Comparison of ENCODE assay signal across 17 mouse cellular contexts in the genomic region with DNA sequence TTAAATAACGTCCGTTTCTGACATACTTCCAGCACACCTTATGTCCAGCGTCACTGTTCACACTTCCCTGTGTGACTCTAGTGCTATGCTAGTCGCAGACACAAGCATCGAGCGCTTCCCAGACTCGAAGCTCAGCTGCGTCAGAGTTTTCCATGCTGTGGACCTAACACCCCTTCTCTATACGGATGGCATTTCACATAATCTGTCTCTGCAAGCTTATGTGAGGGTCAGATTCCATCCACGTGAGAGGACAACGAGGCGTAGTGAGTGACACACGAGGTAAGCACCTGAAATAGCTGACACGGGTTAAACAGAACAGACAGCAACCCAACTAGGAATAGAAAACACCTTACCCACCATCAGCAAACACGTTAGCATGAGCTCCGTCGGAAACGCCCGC. TPM values are rescaled to one million over a fixed set of nuclear protein-coding genes. Genes with fewer than 3 reads are reported as not detected.
DNase-seq lines count a peak whose midpoint lies in the region; ATAC-seq and TF ChIP-seq lines count a peak whose summit lies in the region.
"Had no signal": no experiment of that assay in that cellular context is flagged by ENCODE, and none has a peak within 500 bp of the region (broad histone marks: within the 10 kb centered on the region; RNA-seq: fewer than 3 reads in every experiment).

No protein-coding gene starts in this region.

- peak overlapping the region; percentile 57 for H3K4me2 ChIP-seq in heart, embryonic 12.5 days
- H3K4me2 ChIP-seq in kidney, embryonic 16.5 days (replicated peaks; ENCODE audit: low read depth, low read length) = peak overlapping the region; percentile 22
- no peak overlapping the region for H3K4me2 ChIP-seq in midbrain, embryonic 11.5 days
- H3K4me2 ChIP-seq in midbrain, postnatal 0 days (ENCODE audit: low read depth, low read length, poor library complexity, severe bottlenecking) = no peak overlapping the region
- H3K4me2 ChIP-seq: hindbrain, embryonic 12.5 days; limb, embryonic 15.5 days; neural tube, embryonic 13.5 days had no signal

- H3K36me3 ChIP-seq in heart, embryonic 12.5 days = no peaks in the 10 kb centered on the region
- H3K36me3 ChIP-seq in heart, adult 2 months (ENCODE audit: control insufficient read depth, insufficient read depth, low read length) = no peaks in the 10 kb centered on the region
- no peaks in the 10 kb centered on the region for H3K36me3 ChIP-seq in kidney, embryonic 16.5 days (ENCODE audit: insufficient read depth, low read length)
- H3K36me3 ChIP-seq in midbrain, embryonic 11.5 days (ENCODE audit: control insufficient read depth, insufficient read depth, low read length) = no peaks in the 10 kb centered on the region
- no peaks in the 10 kb centered on the region for H3K36me3 ChIP-seq in midbrain, postnatal 0 days (ENCODE audit: insufficient read depth, low read length)
- H3K36me3 ChIP-seq: hindbrain, embryonic 12.5 days; limb, embryonic 15.5 days; midbrain, embryonic 10.5 days; neural tube, embryonic 13.5 days had no signal

- intact Hi-C loops in heart, adult 2 months (cut with DNase I) = no loop called here

- TF ChIP-seq EP300 in heart, adult 2 months (IDR thresholded peaks at IDR 0.05; ENCODE audit: insufficient read depth, low read depth, low read length) = no peak

- H3K9ac ChIP-seq in heart, embryonic 12.5 days = no peak overlapping the region
- no peak overlapping the region for H3K9ac ChIP-seq in heart, adult 2 months (ENCODE audit: low read depth, low read length)
- H3K9ac ChIP-seq in kidney, embryonic 16.5 days (replicated peaks; ENCODE audit: low read length) = no peak overlapping the region
- no peak overlapping the region for H3K9ac ChIP-seq in midbrain, embryonic 11.5 days (ENCODE audit: low read length)
- no peak overlapping the region for H3K9ac ChIP-seq in midbrain, postnatal 0 days (replicated peaks; ENCODE audit: low read length, poor library complexity, severe bottlenecking)
- H3K9ac ChIP-seq: hindbrain, embryonic 12.5 days; limb, embryonic 15.5 days; neural tube, embryonic 13.5 days had no signal

- ATAC-seq in heart, embryonic 12.5 days (ENCODE audit: insufficient number of reproducible peaks, low FRiP score) = no peak
- ATAC-seq in kidney, embryonic 16.5 days (ENCODE audit: low FRiP score, low TSS enrichment) = no peak
- no peak for ATAC-seq in midbrain, embryonic 11.5 days (ENCODE audit: low FRiP score)
- ATAC-seq in midbrain, postnatal 0 days (ENCODE audit: low FRiP score) = no peak
- ATAC-seq: forebrain, embryonic 14.5 days had no signal

- H3K79me2 ChIP-seq in heart, adult 2 months (replicated peaks; ENCODE audit: control insufficient read depth, insufficient read depth, low read length) = no peaks in the 10 kb centered on the region

- no peak overlapping the region for H3K4me3 ChIP-seq in heart, embryonic 12.5 days
- no peak overlapping the region for H3K4me3 ChIP-seq in heart, adult 2 months
- no peak overlapping the region for H3K4me3 ChIP-seq in kidney, embryonic 16.5 days (ENCODE audit: low read length)
- H3K4me3 ChIP-seq in midbrain, embryonic 11.5 days (ENCODE audit: low read depth, low read length) = no peak overlapping the region
- H3K4me3 ChIP-seq in midbrain, postnatal 0 days (ENCODE audit: low read depth, low read length) = no peak overlapping the region
- H3K4me3 ChIP-seq: hindbrain, embryonic 12.5 days; limb, embryonic 15.5 days; midbrain, embryonic 10.5 days; neural tube, embryonic 13.5 days had no signal

- no peak for DNase-seq in heart, adult 2 months
- no peak for DNase-seq in kidney, adult 11 months
- DNase-seq in midbrain, embryonic 11.5 days (ENCODE audit: low spot score, missing footprints) = peak; percentile 62
- no peak for DNase-seq in midbrain, postnatal 0 days (ENCODE audit: low spot score)
- no peak for DNase-seq in thymus, postnatal 14 days
- DNase-seq: adrenal gland, adult 8-10 months; B cell, adult 2 months; cerebellum, postnatal 10 days; right cerebral cortex, postnatal 14 days; thymus, postnatal 36 days had no signal

- TF ChIP-seq CTCF in heart, adult 2 months (IDR thresholded peaks at IDR 0.05) = no peak
- TF ChIP-seq CTCF in midbrain, postnatal 0 days (IDR thresholded peaks at IDR 0.05) = no peak

- TF ChIP-seq POLR2A in heart, adult 2 months (IDR thresholded peaks at IDR 0.05; ENCODE audit: insufficient read depth, low read depth, low read length) = no peak

- no peaks in the 10 kb centered on the region for H3K27me3 ChIP-seq in heart, embryonic 12.5 days (replicated peaks)
- no peaks in the 10 kb centered on the region for H3K27me3 ChIP-seq in heart, adult 2 months (ENCODE audit: control insufficient read depth, insufficient read depth, low read length)
- 0 out of 2 replicates have a peak, but pooled peaks cover 3% of the 10 kb centered on the region for H3K27me3 ChIP-seq in kidney, embryonic 16.5 days (ENCODE audit: insufficient read depth, low read length)
- H3K27me3 ChIP-seq in midbrain, embryonic 11.5 days (ENCODE audit: control insufficient read depth, insufficient read depth, low read length) = no peaks in the 10 kb centered on the region
- no peaks in the 10 kb centered on the region for H3K27me3 ChIP-seq in midbrain, postnatal 0 days (ENCODE audit: insufficient read depth, low read length)
- H3K27me3 ChIP-seq: hindbrain, embryonic 12.5 days; limb, embryonic 15.5 days; neural tube, embryonic 13.5 days had no signal

- H3K9me3 ChIP-seq in heart, embryonic 12.5 days (replicated peaks) = no peaks in the 10 kb centered on the region
- no peaks in the 10 kb centered on the region for H3K9me3 ChIP-seq in kidney, embryonic 16.5 days (ENCODE audit: low read length)
- no peaks in the 10 kb centered on the region for H3K9me3 ChIP-seq in midbrain, embryonic 11.5 days (ENCODE audit: control insufficient read depth, low read length)
- no peaks in the 10 kb centered on the region for H3K9me3 ChIP-seq in midbrain, postnatal 0 days (ENCODE audit: low read length)
- H3K9me3 ChIP-seq: hindbrain, embryonic 12.5 days; limb, embryonic 15.5 days; midbrain, embryonic 10.5 days; neural tube, embryonic 13.5 days had no signal

- no peak overlapping the region for H3K27ac ChIP-seq in heart, embryonic 12.5 days (ENCODE audit: poor library complexity, severe bottlenecking)
- H3K27ac ChIP-seq in heart, adult 2 months = no peak overlapping the region
- no peak overlapping the region for H3K27ac ChIP-seq in kidney, embryonic 16.5 days (ENCODE audit: low read length)
- no peak overlapping the region for H3K27ac ChIP-seq in midbrain, embryonic 11.5 days (ENCODE audit: low read depth, low read length)
- no peak overlapping the region for H3K27ac ChIP-seq in midbrain, postnatal 0 days (ENCODE audit: low read depth, low read length)
- H3K27ac ChIP-seq: hindbrain, embryonic 12.5 days; limb, embryonic 15.5 days; midbrain, embryonic 10.5 days; neural tube, embryonic 13.5 days had no signal

- peaks cover 27% of the 10 kb centered on the region for H3K4me1 ChIP-seq in heart, embryonic 12.5 days (replicated peaks)
- peaks cover 3% of the 10 kb centered on the region for H3K4me1 ChIP-seq in heart, adult 2 months (ENCODE audit: control insufficient read depth, insufficient read depth, low read length)
- peaks cover 23% of the 10 kb centered on the region; the same call in 1 of the 2 replicates for H3K4me1 ChIP-seq in kidney, embryonic 16.5 days (ENCODE audit: insufficient read depth, low read length)
- H3K4me1 ChIP-seq in midbrain, embryonic 11.5 days (ENCODE audit: control insufficient read depth, insufficient read depth, low read length) = peaks cover 2% of the 10 kb centered on the region; the same call in 1 of the 2 replicates
- H3K4me1 ChIP-seq in midbrain, postnatal 0 days (ENCODE audit: insufficient read depth, low read length) = no peaks in the 10 kb centered on the region; the same call in 1 of the 2 replicates

- 50% methylated on average over 19 of the region's 19 CpGs for WGBS in heart, embryonic 12.5 days
- 53% methylated on average over 19 of the region's 19 CpGs for WGBS in heart, adult 2 months
- 51% methylated on average over 19 of the region's 19 CpGs for WGBS in kidney, embryonic 16.5 days
- WGBS in midbrain, embryonic 11.5 days = 82% methylated on average over 19 of the region's 19 CpGs
- WGBS in midbrain, postnatal 0 days = 67% methylated on average over 19 of the region's 19 CpGs

RNA-seq across cellular contexts. Expression of a gene that starts 18.4 kb away (rescaled TPM):
- polyA plus RNA-seq in heart, embryonic 12.5 days (2016; fragmentation: Nextera tagmentation; extraction: Ambion mirVana) = 875 and 884 TPM in 2 replicates
- total RNA-seq in heart, adult 2 months (2021) = 100 to 1,000 TPM; 499 to 572 TPM
- 422 and 565 TPM in 2 replicates for polyA plus RNA-seq in heart, adult 2 months (2012; rRNA removed)
- polyA plus RNA-seq in kidney, embryonic 16.5 days (2015; fragmentation: Nextera tagmentation; extraction: Ambion mirVana) = 1,053 and 1,127 TPM in 2 replicates
- polyA plus RNA-seq in midbrain, embryonic 11.5 days (2014; fragmentation: Nextera tagmentation; extraction: Ambion mirVana) = 1,019 and 1,097 TPM in 2 replicates
- total RNA-seq in midbrain, postnatal 0 days (2014; rRNA removed) = 175 and 183 TPM in 2 replicates
- 1,236 and 1,259 TPM in 2 replicates for polyA plus RNA-seq in midbrain, postnatal 0 days (2015; fragmentation: Nextera tagmentation; extraction: Ambion mirVana)

RNA-seq across cellular contexts. Expression of a gene that starts 58.6 kb away (rescaled TPM):
- 15.4 and 16.9 TPM in 2 replicates for polyA plus RNA-seq in heart, embryonic 12.5 days (2016; fragmentation: Nextera tagmentation; extraction: Ambion mirVana)
- 1 to 10 TPM; 4.4 to 7.9 TPM for total RNA-seq in heart, adult 2 months (2021)
- 2.3 and 2.5 TPM in 2 replicates for polyA plus RNA-seq in heart, adult 2 months (2012; rRNA removed)
- polyA plus RNA-seq in kidney, embryonic 16.5 days (2015; fragmentation: Nextera tagmentation; extraction: Ambion mirVana) = 11.5 and 16.1 TPM in 2 replicates
- 14.2 and 16.9 TPM in 2 replicates for polyA plus RNA-seq in midbrain, embryonic 11.5 days (2014; fragmentation: Nextera tagmentation; extraction: Ambion mirVana)
- 26.3 and 26.9 TPM in 2 replicates for total RNA-seq in midbrain, postnatal 0 days (2014; rRNA removed)
- polyA plus RNA-seq in midbrain, postnatal 0 days (2015; fragmentation: Nextera tagmentation; extraction: Ambion mirVana) = 15.5 and 17.6 TPM in 2 replicates

Comparison
In these comparisons a context has a peak if more than half of its experiments do, and no peak if none do; other contexts are left out.
1. H3K4me2 ChIP-seq: peak in heart, embryonic 12.5 days (single experiment) and kidney, embryonic 16.5 days (single experiment); none in midbrain, embryonic 11.5 days (single experiment) and midbrain, postnatal 0 days (single experiment).